Mouse (Mus musculus): Measurements from ENCODE around the gene Ly6g6d.

GRCm38 (mm10) chr17:35032323-35032870, 45.5 kb downstream of the Ly6g6d start:
- TF ChIP-seq CTCF (IDR thresholded peaks at IDR 0.05; ENCODE audit: low read depth, low read length) (no peak), POLR2A (IDR thresholded peaks at IDR 0.05; ENCODE audit: extremely low read depth, insufficient read depth, low read length) (no peak)
